Mouse (Mus musculus): Measurements from ENCODE around the gene Zfc3h1. TPM values are rescaled to one million over a fixed set of nuclear protein-coding genes. Genes with fewer than 3 reads are reported as not detected.

The Zfc3h1 gene
- total RNA-seq, 1 experiment = 31.3 TPM

DNA sequence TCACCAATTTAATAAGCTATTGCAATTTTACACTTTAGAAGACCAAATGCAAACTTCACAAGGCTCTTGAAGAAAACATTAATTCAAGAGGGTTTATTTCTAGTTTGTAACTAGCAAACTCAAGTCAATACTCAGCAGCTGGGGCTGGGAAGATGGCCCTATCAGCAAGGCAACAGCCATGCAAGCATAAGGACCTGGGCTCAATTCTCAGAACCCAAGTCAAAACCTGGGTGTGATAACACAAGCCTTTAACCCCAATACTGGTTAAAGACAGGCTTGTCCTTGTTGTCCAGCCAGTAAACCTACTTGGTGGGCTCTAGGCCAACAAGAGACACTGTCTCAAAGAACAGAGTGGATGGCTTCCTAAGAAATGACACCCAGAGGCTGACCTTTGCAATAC lies 38.3 kb upstream of the Zfc3h1 start:
- in situ Hi-C loops (cut with MboI; ENCODE audit: low sequenced_read_pairs in 2 of 2, unreplicated experiment in 2 of 2) = no loop called here
- TF ChIP-seq ZC3H11A (IDR thresholded peaks at IDR 0.05; ENCODE audit: borderline replicate concordance, low read depth, low read length) (no peak), HCFC1 (IDR thresholded peaks at IDR 0.05; ENCODE audit: borderline replicate concordance, insufficient read depth, low read length) (no peak), CHD2 (IDR thresholded peaks at IDR 0.05; ENCODE audit: low read depth, low read length) (no peak), MAFK (IDR thresholded peaks at IDR 0.05; ENCODE audit: insufficient read depth, low read depth, low read length) (no peak)
- no peak overlapping the region for H3K9ac ChIP-seq (ENCODE audit: insufficient read depth, low read depth, low read length, poor library complexity, severe bottlenecking)

GRCm38 (mm10) chr10:115348131-115348530 lies 36.6 kb upstream of the Zfc3h1 start:
- Histone ChIP-seq H3K4me3 (ENCODE audit: insufficient read depth in 1 of 2, low read depth in 1 of 2, low read length in 2 of 2, poor library complexity in 1 of 2, severe bottlenecking in 1 of 2) (no peak overlapping the region), H3K4me1 (ENCODE audit: control insufficient read depth in 2 of 2, insufficient read depth in 2 of 2, low read length in 2 of 2, poor library complexity in 1 of 2) (peaks cover 8 to 12% of the 10 kb centered on the region in 2 experiments), H3K9ac (ENCODE audit: insufficient read depth, low read depth, low read length, poor library complexity, severe bottlenecking) (no peak overlapping the region), H3K9me3 (ENCODE audit: control insufficient read depth, insufficient read depth, low read depth, low read length) (no peaks in the 10 kb centered on the region), H3K27ac (ENCODE audit: insufficient read depth, low read depth, low read length, poor library complexity, severe bottlenecking) (no peak overlapping the region), H3K36me3 (ENCODE audit: control insufficient read depth, insufficient read depth, low read length, poor library complexity, severe bottlenecking) (peaks cover 2% of the 10 kb centered on the region; the same call in 1 of the 2 replicates)
- in situ Hi-C loops (cut with MboI; ENCODE audit: low sequenced_read_pairs in 2 of 2, unreplicated experiment in 2 of 2) = no loop called here
- TF ChIP-seq ZC3H11A (IDR thresholded peaks at IDR 0.05; ENCODE audit: borderline replicate concordance, low read depth, low read length) (no peak), ZNF384 (IDR thresholded peaks at IDR 0.05; ENCODE audit: low read depth, low read length) (no peak), CHD2 (IDR thresholded peaks at IDR 0.05; ENCODE audit: low read depth, low read length) (no peak), MAFK (IDR thresholded peaks at IDR 0.05; ENCODE audit: insufficient read depth, low read depth, low read length) (no peak), HCFC1 (IDR thresholded peaks at IDR 0.05; ENCODE audit: borderline replicate concordance, insufficient read depth, low read length) (no peak)
- no peak for DNase-seq (ENCODE audit: low read depth, low spot score)

More for the DNA sequence above, 38.3 kb upstream of the Zfc3h1 start:
- Histone ChIP-seq H3K4me3 (ENCODE audit: insufficient read depth in 1 of 2, low read depth in 1 of 2, low read length in 2 of 2, poor library complexity in 1 of 2, severe bottlenecking in 1 of 2) (no peak overlapping the region), H3K9me3 (ENCODE audit: control insufficient read depth, insufficient read depth, low read depth, low read length) (no peaks in the 10 kb centered on the region), H3K36me3 (ENCODE audit: control insufficient read depth, insufficient read depth, low read length, poor library complexity, severe bottlenecking) (peaks cover 2% of the 10 kb centered on the region; the same call in 1 of the 2 replicates), H3K27ac (ENCODE audit: insufficient read depth, low read depth, low read length, poor library complexity, severe bottlenecking) (no peak overlapping the region), H3K4me1 (ENCODE audit: control insufficient read depth in 2 of 2, insufficient read depth in 2 of 2, low read length in 2 of 2, poor library complexity in 1 of 2) (peaks cover 10 to 17% of the 10 kb centered on the region in 2 experiments)
- DNase-seq (ENCODE audit: low read depth, low spot score) = no peak

GRCm38 (mm10) chr10:115349029-115349428 lies 35.7 kb upstream of the Zfc3h1 start:
- Histone ChIP-seq H3K4me3 (ENCODE audit: insufficient read depth in 1 of 2, low read depth in 1 of 2, low read length in 2 of 2, poor library complexity in 1 of 2, severe bottlenecking in 1 of 2) (no peak overlapping the region), H3K9ac (ENCODE audit: insufficient read depth, low read depth, low read length, poor library complexity, severe bottlenecking) (no peak overlapping the region), H3K27ac (ENCODE audit: insufficient read depth, low read depth, low read length, poor library complexity, severe bottlenecking) (no peak overlapping the region), H3K4me1 (ENCODE audit: control insufficient read depth in 2 of 2, insufficient read depth in 2 of 2, low read length in 2 of 2, poor library complexity in 1 of 2) (peaks cover 8 to 12% of the 10 kb centered on the region in 2 experiments), H3K36me3 (ENCODE audit: control insufficient read depth, insufficient read depth, low read length, poor library complexity, severe bottlenecking) (peaks cover 2% of the 10 kb centered on the region; the same call in 1 of the 2 replicates), H3K9me3 (ENCODE audit: control insufficient read depth, insufficient read depth, low read depth, low read length) (no peaks in the 10 kb centered on the region)
- DNase-seq (ENCODE audit: low read depth, low spot score) = no peak
- no peak for TF ChIP-seq ZC3H11A (IDR thresholded peaks at IDR 0.05; ENCODE audit: borderline replicate concordance, low read depth, low read length)
- TF ChIP-seq CHD2 (IDR thresholded peaks at IDR 0.05; ENCODE audit: low read depth, low read length) = no peak
- no peak for TF ChIP-seq MAFK (IDR thresholded peaks at IDR 0.05; ENCODE audit: insufficient read depth, low read depth, low read length)
- TF ChIP-seq ZNF384 (IDR thresholded peaks at IDR 0.05; ENCODE audit: low read depth, low read length) = no peak
- in situ Hi-C loops (cut with MboI; ENCODE audit: low sequenced_read_pairs in 2 of 2, unreplicated experiment in 2 of 2) = no loop called here

DNA sequence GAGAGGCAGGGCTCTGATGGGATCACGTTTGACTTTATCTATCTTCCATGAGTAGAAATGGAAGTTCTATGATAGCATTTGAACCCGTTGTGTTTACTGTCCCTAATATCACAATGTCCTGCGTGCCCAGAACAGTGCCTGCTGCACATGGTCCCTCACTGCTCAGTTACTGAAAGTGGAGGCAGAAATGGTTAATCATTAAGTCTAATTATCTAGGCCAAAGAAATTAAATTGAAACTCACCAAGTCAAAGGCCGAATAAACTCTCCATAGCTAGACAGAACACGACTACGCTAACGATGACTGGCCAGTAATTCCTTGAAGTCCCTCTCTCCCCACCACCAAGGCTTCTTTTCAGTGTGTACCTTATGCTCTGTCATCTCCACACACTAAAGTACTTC lies 35.2 kb upstream of the Zfc3h1 start:
- H3K27ac ChIP-seq (ENCODE audit: insufficient read depth, low read depth, low read length, poor library complexity, severe bottlenecking) = no peak overlapping the region
- H3K4me3 ChIP-seq (ENCODE audit: insufficient read depth in 1 of 2, low read depth in 1 of 2, low read length in 2 of 2, poor library complexity in 1 of 2, severe bottlenecking in 1 of 2) = no peak overlapping the region
- H3K4me1 ChIP-seq (ENCODE audit: control insufficient read depth in 2 of 2, insufficient read depth in 2 of 2, low read length in 2 of 2, poor library complexity in 1 of 2) = peaks cover 8 to 12% of the 10 kb centered on the region in 2 experiments
- H3K9me3 ChIP-seq (ENCODE audit: control insufficient read depth, insufficient read depth, low read depth, low read length) = no peaks in the 10 kb centered on the region
- H3K36me3 ChIP-seq (ENCODE audit: control insufficient read depth, insufficient read depth, low read length, poor library complexity, severe bottlenecking) = peaks cover 2% of the 10 kb centered on the region; the same call in 1 of the 2 replicates
- TF ChIP-seq HCFC1 (IDR thresholded peaks at IDR 0.05; ENCODE audit: borderline replicate concordance, insufficient read depth, low read length) = no peak
- TF ChIP-seq MAFK (IDR thresholded peaks at IDR 0.05; ENCODE audit: insufficient read depth, low read depth, low read length) = no peak
- in situ Hi-C loops (cut with MboI; ENCODE audit: low sequenced_read_pairs in 2 of 2, unreplicated experiment in 2 of 2) = no loop called here
- DNase-seq (ENCODE audit: low read depth, low spot score) = no peak
- H3K9ac ChIP-seq (ENCODE audit: insufficient read depth, low read depth, low read length, poor library complexity, severe bottlenecking) = no peak overlapping the region

DNA sequence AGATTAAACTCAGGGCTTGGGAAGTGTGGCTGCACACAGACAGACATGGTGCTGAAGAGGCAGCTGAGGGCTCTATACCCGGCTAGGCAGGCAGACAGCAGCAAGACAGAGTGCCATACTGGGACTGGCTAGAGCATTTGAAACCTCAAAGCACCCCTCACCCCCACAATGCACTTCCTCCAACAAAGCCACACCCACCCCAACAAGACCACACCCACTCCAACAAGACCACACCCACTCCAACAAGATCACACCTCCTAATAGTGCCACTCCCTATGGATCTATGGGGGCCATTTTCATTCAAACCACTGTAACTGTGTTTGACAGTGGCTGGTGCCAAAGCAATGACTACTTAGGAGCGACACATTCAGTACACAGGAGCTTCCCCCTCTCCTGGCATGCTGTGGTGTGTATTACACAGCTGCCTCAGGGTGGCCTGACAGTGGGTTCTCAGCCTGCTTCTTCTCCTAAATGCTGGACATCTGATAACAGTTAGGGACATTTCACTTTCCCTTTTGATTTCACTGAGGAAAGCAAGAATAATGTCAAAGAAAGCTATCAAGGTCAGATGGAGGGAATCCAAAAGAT lies 33.9 kb upstream of the Zfc3h1 start:
- Histone ChIP-seq H3K27ac (ENCODE audit: insufficient read depth, low read depth, low read length, poor library complexity, severe bottlenecking) (no peak overlapping the region), H3K4me3 (ENCODE audit: insufficient read depth in 1 of 2, low read depth in 1 of 2, low read length in 2 of 2, poor library complexity in 1 of 2, severe bottlenecking in 1 of 2) (0 out of 4 replicates have a peak overlapping the region, but pooled peaks of 1 of the 2 experiments have one; percentile 32), H3K9ac (ENCODE audit: insufficient read depth, low read depth, low read length, poor library complexity, severe bottlenecking) (no peak overlapping the region), H3K36me3 (ENCODE audit: control insufficient read depth, insufficient read depth, low read length, poor library complexity, severe bottlenecking) (peaks cover 2% of the 10 kb centered on the region; the same call in 1 of the 2 replicates), H3K4me1 (ENCODE audit: control insufficient read depth in 2 of 2, insufficient read depth in 2 of 2, low read length in 2 of 2, poor library complexity in 1 of 2) (peaks cover 12 to 14% of the 10 kb centered on the region in 2 experiments), H3K9me3 (ENCODE audit: control insufficient read depth, insufficient read depth, low read depth, low read length) (no peaks in the 10 kb centered on the region)
- TF ChIP-seq CHD2 (IDR thresholded peaks at IDR 0.05; ENCODE audit: low read depth, low read length) = no peak
- no peak for TF ChIP-seq ZC3H11A (IDR thresholded peaks at IDR 0.05; ENCODE audit: borderline replicate concordance, low read depth, low read length)
- no peak for TF ChIP-seq MAFK (IDR thresholded peaks at IDR 0.05; ENCODE audit: insufficient read depth, low read depth, low read length)
- TF ChIP-seq HCFC1 (IDR thresholded peaks at IDR 0.05; ENCODE audit: borderline replicate concordance, insufficient read depth, low read length) = no peak
- TF ChIP-seq ZNF384 (IDR thresholded peaks at IDR 0.05; ENCODE audit: low read depth, low read length) = no peak
- in situ Hi-C loops (cut with MboI; ENCODE audit: low sequenced_read_pairs in 2 of 2, unreplicated experiment in 2 of 2) = no loop called here
- peak; percentile 30 for DNase-seq (ENCODE audit: low read depth, low spot score)
